Mouse (Mus musculus) liver, embryonic 16.5 days (tissue): ENCODE results near the gene Tle3. TPM values are rescaled to one million over a fixed set of nuclear protein-coding genes. Genes with fewer than 3 reads are reported as not detected.

Experiments used
- ATAC-seq: fragments of 200-750 bp; cut with Nextera tagmentation; 2 replicates; pipeline ENCODE4 v1.8.0; 2017; ENCODE audit warnings: low read depth, mild to moderate bottlenecking, moderate number of reproducible peaks, moderate library complexity
- H3K27ac ChIP-seq: fragments of 300-500 bp; sonication (generic); 2 replicates; pipeline ENCODE4 v1.5.1; 2014; ENCODE audit warnings: mild to moderate bottlenecking, low read length
- H3K27me3 ChIP-seq: fragments of 300-500 bp; sonication (generic); 2 replicates; pipeline ENCODE4 v1.6.1; 2014; ENCODE audit warnings: low read depth, low read length, mixed read lengths; ENCODE audit not compliant: control insufficient read depth, insufficient read depth
- H3K36me3 ChIP-seq: fragments of 300-500 bp; sonication (generic); 2 replicates; pipeline ENCODE4 v1.6.1; 2014; ENCODE audit warnings: mild to moderate bottlenecking; ENCODE audit not compliant: control insufficient read depth, insufficient read depth
- H3K4me1 ChIP-seq: fragments of 300-500 bp; sonication (generic); 2 replicates; pipeline ENCODE4 v1.6.1; 2014; ENCODE audit warnings: low read depth, low read length, mixed read lengths; ENCODE audit not compliant: control insufficient read depth
- H3K4me2 ChIP-seq: fragments of 300-500 bp; sonication (generic); 2 replicates; pipeline ENCODE4 v1.6.1; 2014; ENCODE audit warnings: low read depth, low read length, mixed read lengths
- H3K4me3 ChIP-seq: fragments of 300-500 bp; sonication (generic); 2 replicates; pipeline ENCODE4 v1.5.1; 2014; ENCODE audit warnings: low read depth, mild to moderate bottlenecking, low read length
- H3K9ac ChIP-seq: fragments of 300-500 bp; sonication (generic); 2 replicates; pipeline ENCODE4 v1.6.1; 2014; ENCODE audit warnings: low read depth, low read length
- H3K9me3 ChIP-seq: fragments of 300-500 bp; sonication (generic); replicated peaks from 2 replicates; pipeline ENCODE4 v1.6.1; 2016; ENCODE audit warnings: low read length; ENCODE audit not compliant: control insufficient read depth
- WGBS: fragments of 180-500 bp; shearing (Covaris S2); extraction: QIAGEN DNeasy Blood & Tissue Kit; methylation state at CpG from one replicate; pipeline ENCODE4 v1.1.7; 2014; ENCODE audit not compliant: insufficient replicate concordance; 5-methylcytosine and 5-hydroxymethylcytosine counted together
- polyA plus RNA-seq: library from polyadenylated mRNA; unstranded; fragments of >200 nt; fragmentation: Nextera tagmentation; extraction: Ambion mirVana; gene quantifications from 2 replicates; pipeline ENCODE4 v1.2.1, GENCODE M21; 2015

The Tle3 gene
- polyA plus RNA-seq, 1 experiment from 2014 or later = 3.6 TPM

GRCm38 (mm10) chr9:61332226-61332936 is 39.8 kb upstream of the Tle3 start:
- peaks cover under 1% of the 10 kb centered on the region for H3K4me1 ChIP-seq
- H3K36me3 ChIP-seq = no peaks in the 10 kb centered on the region
- no peak overlapping the region for H3K4me2 ChIP-seq
- ATAC-seq = no peak
- no peak overlapping the region for H3K4me3 ChIP-seq
- WGBS = 52% methylated on average over 7 of the region's 7 CpGs
- no peaks in the 10 kb centered on the region for H3K9me3 ChIP-seq
- H3K27ac ChIP-seq = no peak overlapping the region
- 0 out of 2 replicates have a peak, but pooled peaks cover 4% of the 10 kb centered on the region for H3K27me3 ChIP-seq
- H3K9ac ChIP-seq = no peak overlapping the region

- no peaks in the 10 kb centered on the region for H3K36me3 ChIP-seq
- H3K27ac ChIP-seq = no peak overlapping the region
- H3K27me3 ChIP-seq = peaks cover 4% of the 10 kb centered on the region
- no peaks in the 10 kb centered on the region for H3K9me3 ChIP-seq
- peaks cover 2% of the 10 kb centered on the region for H3K4me1 ChIP-seq
- no peak overlapping the region for H3K4me3 ChIP-seq
- ATAC-seq = no peak
- no peak overlapping the region for H3K9ac ChIP-seq
- no peak overlapping the region for H3K4me2 ChIP-seq
Observed at GRCm38 (mm10) chr9:61336179-61336578, 36.0 kb upstream of the Tle3 start.

GRCm38 (mm10) chr9:61336591-61337587 is 35.3 kb upstream of the Tle3 start:
- Histone ChIP-seq H3K9me3 (no peaks in the 10 kb centered on the region), H3K9ac (no peak overlapping the region), H3K27ac (no peak overlapping the region), H3K4me1 (peaks cover 2% of the 10 kb centered on the region), H3K36me3 (no peaks in the 10 kb centered on the region), H3K4me3 (no peak overlapping the region), H3K27me3 (peaks cover 4% of the 10 kb centered on the region), H3K4me2 (no peak overlapping the region)
- 19% methylated on average over 17 of the region's 17 CpGs for WGBS
- peak; percentile 23; the same call in 1 of the 2 replicates for ATAC-seq

- peaks cover 4% of the 10 kb centered on the region for H3K27me3 ChIP-seq
Observed at GRCm38 (mm10) chr9:61337665-61338064, 34.5 kb upstream of the Tle3 start.

GRCm38 (mm10) chr9:61339311-61339710 is 32.9 kb upstream of the Tle3 start:
- H3K4me2 ChIP-seq = no peak overlapping the region
- H3K27me3 ChIP-seq = no peaks in the 10 kb centered on the region; the same call in none of the 2 replicates
- no peaks in the 10 kb centered on the region for H3K9me3 ChIP-seq
- H3K36me3 ChIP-seq = no peaks in the 10 kb centered on the region
- 37% methylated on average over 6 of the region's 6 CpGs for WGBS
- H3K27ac ChIP-seq = peak overlapping the region; percentile 21; the same call in 1 of the 2 replicates
- H3K4me1 ChIP-seq = peaks cover 2% of the 10 kb centered on the region; the same call in 1 of the 2 replicates
- ATAC-seq = peak; percentile 72
- no peak overlapping the region for H3K9ac ChIP-seq
- H3K4me3 ChIP-seq = no peak overlapping the region

More at GRCm38 (mm10) chr9:61337665-61338064, 34.5 kb upstream of the Tle3 start:
- 9% methylated on average over 9 of the region's 9 CpGs for WGBS
- ATAC-seq = no peak
- H3K4me2 ChIP-seq = no peak overlapping the region
- H3K9ac ChIP-seq = no peak overlapping the region
- no peaks in the 10 kb centered on the region for H3K9me3 ChIP-seq
- no peak overlapping the region for H3K27ac ChIP-seq
- no peaks in the 10 kb centered on the region for H3K36me3 ChIP-seq
- no peak overlapping the region for H3K4me3 ChIP-seq
- peaks cover 2% of the 10 kb centered on the region; the same call in 1 of the 2 replicates for H3K4me1 ChIP-seq

GRCm38 (mm10) chr9:61340333-61340732 is 31.8 kb upstream of the Tle3 start:
- no peaks in the 10 kb centered on the region; the same call in none of the 2 replicates for H3K27me3 ChIP-seq
- WGBS = 54% methylated on average over 2 of the region's 2 CpGs
- no peak overlapping the region for H3K27ac ChIP-seq
- no peak for ATAC-seq
- no peak overlapping the region for H3K4me2 ChIP-seq
- H3K36me3 ChIP-seq = no peaks in the 10 kb centered on the region
- H3K9ac ChIP-seq = no peak overlapping the region
- H3K9me3 ChIP-seq = no peaks in the 10 kb centered on the region
- peaks cover 2% of the 10 kb centered on the region; the same call in 1 of the 2 replicates for H3K4me1 ChIP-seq
- no peak overlapping the region for H3K4me3 ChIP-seq

- no peak overlapping the region for H3K4me2 ChIP-seq
- H3K36me3 ChIP-seq = no peaks in the 10 kb centered on the region
- no peak overlapping the region for H3K27ac ChIP-seq
- WGBS = 59% methylated on average over 6 of the region's 6 CpGs
- H3K9me3 ChIP-seq = no peaks in the 10 kb centered on the region
- H3K9ac ChIP-seq = no peak overlapping the region
- H3K27me3 ChIP-seq = no peaks in the 10 kb centered on the region; the same call in none of the 2 replicates
- no peak for ATAC-seq
- peaks cover 2% of the 10 kb centered on the region for H3K4me1 ChIP-seq
- no peak overlapping the region for H3K4me3 ChIP-seq
Observed at GRCm38 (mm10) chr9:61342297-61342696, 29.9 kb upstream of the Tle3 start.

GRCm38 (mm10) chr9:61344684-61345083 is 27.5 kb upstream of the Tle3 start:
- Histone ChIP-seq H3K27me3 (no peaks in the 10 kb centered on the region; the same call in 1 of the 2 replicates), H3K9me3 (no peaks in the 10 kb centered on the region), H3K36me3 (no peaks in the 10 kb centered on the region), H3K4me1 (no peaks in the 10 kb centered on the region; the same call in 1 of the 2 replicates), H3K4me2 (no peak overlapping the region), H3K4me3 (no peak overlapping the region), H3K27ac (no peak overlapping the region), H3K9ac (no peak overlapping the region)
- WGBS = 66% methylated on average over 6 of the region's 6 CpGs
- ATAC-seq = no peak
